Mouse (Mus musculus): ENCODE data around the gene Rgs7.

Gene Rgs7

DNA sequence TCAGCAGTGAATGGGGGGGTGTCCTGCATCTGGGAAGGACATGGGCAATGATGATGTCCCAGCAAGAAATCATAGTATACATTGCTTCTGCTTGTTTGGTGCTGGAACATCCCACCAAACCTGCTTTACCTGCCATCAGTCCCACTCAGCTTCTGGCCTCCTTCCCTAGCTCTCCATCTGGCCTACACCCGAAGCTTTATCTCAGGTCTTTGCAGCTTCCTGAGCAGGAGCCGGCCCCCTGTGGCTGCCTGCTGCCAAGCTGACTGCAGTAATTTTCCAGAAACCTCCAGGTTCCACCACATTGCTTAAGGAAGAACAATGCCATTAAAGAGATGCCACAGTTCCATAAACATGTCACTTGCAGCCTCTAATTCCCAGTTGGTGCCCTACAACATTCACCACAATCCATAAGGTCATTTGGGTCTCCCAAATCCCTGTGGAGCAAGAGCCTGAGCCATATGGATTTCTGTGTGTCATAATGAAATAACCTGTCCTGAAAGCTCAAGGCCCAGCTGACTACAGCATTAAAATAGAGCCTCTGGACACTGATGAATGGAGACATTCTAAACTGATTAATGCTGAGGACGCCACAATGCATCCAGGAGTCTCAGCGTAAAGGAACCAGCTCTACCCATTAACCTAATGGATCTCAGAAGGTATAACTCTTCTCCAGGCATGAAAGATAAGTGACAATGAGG lies 60.8 kb downstream of the Rgs7 start:
- DNase-seq (ENCODE audit: low read depth, low spot score), result no peak

- DNase-seq (ENCODE audit: low read depth, low spot score), result no peak
These were observed 65.2 kb downstream of the Rgs7 start for GRCm38 (mm10) chr1:175427112-175427511.

DNA sequence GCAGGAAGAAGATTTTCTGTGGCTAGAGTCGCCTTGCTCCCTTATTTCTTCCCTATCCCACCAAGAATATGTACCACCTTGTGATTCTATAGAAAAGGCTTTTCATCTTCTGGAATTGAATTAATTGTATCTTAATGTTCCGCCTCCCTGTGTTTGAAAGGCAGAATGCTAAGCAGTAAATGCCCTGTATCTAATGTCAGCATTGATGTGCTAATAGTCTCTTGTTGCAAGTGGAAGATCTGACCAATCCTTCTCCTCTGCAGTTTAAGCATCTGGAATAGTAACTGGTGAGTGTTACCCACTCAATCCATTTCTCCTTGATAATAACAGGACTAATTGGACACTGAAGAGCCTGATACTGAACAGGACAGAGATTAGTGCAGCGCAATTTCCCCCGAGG lies 65.9 kb downstream of the Rgs7 start:
- DNase-seq (ENCODE audit: low read depth, low spot score), result no peak

- no peak for DNase-seq (ENCODE audit: low read depth, low spot score)
These were observed 71.4 kb downstream of the Rgs7 start for GRCm38 (mm10) chr1:175420883-175421282.

DNA sequence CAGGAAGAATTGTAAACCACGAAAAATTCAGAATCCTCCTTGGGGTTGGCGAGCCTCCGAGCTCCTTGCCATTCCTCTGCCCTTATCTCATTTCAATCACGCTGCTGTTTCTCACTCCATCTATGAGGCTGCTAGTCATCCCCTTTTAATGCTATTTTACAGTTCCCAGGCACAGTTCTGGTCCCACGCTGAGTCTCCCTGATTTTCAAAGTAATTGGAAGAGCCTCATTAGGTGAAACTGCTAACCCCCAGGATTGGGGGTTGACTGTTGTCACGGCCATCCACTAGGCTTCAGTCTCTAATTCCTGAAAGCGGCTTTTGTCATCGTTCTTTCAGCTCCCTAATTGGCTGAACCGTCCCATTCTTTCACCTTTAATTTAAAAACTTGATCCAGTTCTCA lies 76.6 kb downstream of the Rgs7 start:
- DNase-seq (ENCODE audit: low read depth, low spot score), result no peak

- no peak for DNase-seq (ENCODE audit: low read depth, low spot score)
These were observed 81.9 kb downstream of the Rgs7 start for GRCm38 (mm10) chr1:175410399-175410798.

- DNase-seq (ENCODE audit: low read depth, low spot score), result no peak
These were observed 100.4 kb downstream of the Rgs7 start for GRCm38 (mm10) chr1:175391894-175392293.

DNA sequence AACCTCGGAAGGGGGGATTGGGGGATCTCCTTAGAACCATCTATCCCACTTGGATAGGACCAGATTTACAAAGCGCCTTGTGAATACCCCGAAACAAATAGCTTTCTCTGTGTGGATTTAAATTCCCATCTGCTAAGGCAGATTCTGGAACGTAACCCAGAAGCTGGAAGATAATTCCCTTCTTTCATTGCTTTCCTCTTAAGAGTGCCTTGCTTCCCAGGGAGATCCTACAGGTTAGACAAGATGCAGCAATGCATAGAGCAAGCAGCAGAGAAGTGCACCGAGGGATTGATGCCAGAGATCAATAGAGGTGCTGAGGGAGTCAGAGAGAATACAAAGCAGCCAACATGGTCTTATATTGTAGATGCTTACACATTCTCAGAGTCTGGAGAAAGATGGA lies 103.0 kb downstream of the Rgs7 start:
- no peak for DNase-seq (ENCODE audit: low read depth, low spot score)

DNA sequence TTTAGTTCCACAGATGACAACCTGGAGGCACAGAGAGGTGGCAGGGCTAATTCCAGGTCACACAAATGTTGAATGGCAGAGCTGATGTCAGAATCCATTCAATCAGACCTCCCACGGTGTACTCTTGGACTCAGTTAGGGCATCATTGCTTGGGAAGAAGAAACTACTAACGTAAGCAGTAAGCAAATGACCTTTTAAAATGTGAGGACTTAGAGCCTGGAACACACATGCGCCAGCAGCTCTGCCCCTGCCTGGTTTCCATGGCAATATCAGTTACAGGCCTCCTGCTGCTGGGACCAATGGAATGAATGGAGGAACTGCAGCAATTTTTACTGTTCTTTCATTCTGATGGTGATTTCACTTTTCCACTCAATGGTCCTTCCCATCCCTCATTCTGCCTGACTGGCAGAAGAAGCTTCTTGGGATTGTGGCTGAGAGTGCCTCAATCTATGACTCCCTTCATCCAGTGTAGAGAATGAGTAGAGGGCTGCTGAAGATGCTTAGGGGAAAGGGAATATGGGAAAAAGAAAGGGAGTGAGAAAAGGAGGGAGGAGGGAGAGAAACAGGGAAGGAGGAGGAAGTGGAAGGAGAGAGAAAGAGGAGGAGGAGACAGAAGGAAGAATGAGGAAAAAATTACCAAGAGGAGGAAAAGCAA lies 106.6 kb downstream of the Rgs7 start:
- peak; percentile 38 for DNase-seq (ENCODE audit: low read depth, low spot score)

GRCm38 (mm10) chr1:175372571-175372970 lies 119.7 kb downstream of the Rgs7 start:
- DNase-seq (ENCODE audit: low read depth, low spot score), result no peak

DNA sequence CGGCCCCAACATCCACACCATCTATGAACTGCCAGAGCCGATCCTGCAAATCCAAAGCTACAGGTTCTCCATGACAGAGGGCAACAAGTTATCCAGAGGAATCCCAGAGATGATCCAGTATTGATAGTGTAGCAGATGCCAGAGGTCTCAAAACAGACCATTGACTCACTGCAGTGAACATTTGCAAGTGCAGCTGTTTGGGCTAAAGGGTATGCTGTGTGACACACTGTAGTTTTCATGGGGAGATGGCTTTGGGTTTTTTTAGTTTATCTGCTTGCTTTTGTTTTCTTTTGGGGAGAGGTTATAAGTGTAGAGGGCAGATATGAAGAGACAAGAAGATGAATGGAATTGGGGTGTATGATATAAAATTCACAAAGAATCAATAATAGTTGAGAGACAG lies 124.2 kb downstream of the Rgs7 start:
- DNase-seq (ENCODE audit: low read depth, low spot score), result no peak

DNA sequence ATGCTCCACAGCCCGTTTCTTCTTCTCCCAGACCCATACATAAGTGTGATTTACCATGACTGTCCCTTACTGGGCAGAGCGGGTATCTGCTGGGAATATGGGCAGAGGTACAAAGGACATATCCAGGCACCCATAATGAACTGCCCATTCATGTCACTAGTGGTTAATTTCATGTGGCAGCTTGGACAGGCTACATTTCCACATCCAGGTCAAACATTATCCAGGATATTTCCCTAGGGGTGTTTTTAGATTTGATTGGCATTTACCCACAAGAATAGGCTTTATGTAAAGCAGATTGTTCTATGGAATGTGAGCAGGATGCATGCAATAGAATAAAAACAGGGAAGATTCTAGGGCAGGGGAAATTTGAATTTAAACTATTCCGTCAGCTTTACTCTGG lies 128.7 kb downstream of the Rgs7 start:
- DNase-seq (ENCODE audit: low read depth, low spot score), result no peak

DNA sequence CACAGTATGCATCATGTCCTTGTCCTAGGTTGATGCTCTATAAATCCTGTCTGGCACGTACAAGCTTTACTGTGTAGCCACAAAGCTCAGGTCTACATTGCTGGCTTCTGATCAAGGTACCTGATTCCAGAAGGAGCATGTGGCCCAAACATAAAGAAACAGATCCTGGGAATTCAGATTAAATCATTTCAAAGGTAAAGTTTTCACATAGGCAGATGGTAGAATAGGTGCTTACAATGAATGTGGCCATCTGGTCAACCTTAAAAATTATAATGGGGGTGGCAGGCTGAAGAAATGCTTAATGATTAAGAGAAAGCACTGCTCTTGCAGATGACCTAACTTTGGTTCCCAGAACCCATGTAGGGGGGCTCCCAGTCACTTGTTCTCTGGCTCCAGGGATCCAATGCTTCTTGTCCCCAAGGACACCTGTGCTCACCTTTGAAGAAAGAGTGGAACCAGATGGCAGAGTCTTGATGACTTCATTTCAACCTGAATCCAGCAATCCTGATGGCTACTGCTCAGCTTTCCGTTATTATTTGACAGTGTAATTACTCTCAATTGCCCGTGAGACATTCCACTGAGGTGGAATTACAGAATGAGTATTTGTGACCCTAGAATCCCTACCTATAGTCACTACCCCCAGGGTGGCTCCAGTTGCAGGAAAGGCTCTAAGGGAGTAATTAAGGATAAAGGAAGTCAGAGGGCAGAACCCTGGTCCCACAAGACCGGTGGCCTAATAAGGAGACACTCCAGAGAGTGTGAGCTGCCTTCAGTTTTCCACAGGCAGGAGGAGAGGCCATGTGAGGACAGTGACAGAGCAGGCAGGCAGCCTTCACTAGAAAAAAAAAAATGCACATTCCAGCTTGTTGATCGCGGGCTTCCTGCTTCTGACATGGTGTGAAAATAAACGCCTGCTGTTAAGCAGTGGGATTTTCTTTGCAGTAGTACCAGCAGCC lies 132.6 kb downstream of the Rgs7 start:
- DNase-seq (ENCODE audit: low read depth, low spot score), result no peak

- DNase-seq (ENCODE audit: low read depth, low spot score), result no peak
These were observed 139.4 kb downstream of the Rgs7 start for GRCm38 (mm10) chr1:175352921-175353320.

DNA sequence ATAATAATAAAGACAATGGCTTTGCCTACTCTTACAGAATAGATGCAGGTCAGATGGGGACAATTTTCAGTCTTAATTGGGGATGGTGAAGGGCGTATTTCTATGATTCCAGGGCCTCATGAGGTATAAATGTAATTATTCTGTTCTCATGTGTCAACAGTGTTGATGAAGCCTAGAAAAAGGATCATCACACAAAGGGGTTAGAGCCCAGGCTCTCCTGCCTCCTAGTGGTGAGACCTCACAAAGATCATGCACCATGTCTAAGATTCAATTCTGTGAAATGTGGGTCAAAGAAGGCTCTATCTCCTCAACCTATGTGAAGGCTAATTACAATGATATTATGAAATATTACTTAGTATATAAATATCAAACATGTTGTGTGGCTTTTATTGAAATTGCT lies 146.1 kb downstream of the Rgs7 start:
- no peak for DNase-seq (ENCODE audit: low read depth, low spot score)

- DNase-seq (ENCODE audit: low read depth, low spot score), result no peak
These were observed 156.1 kb downstream of the Rgs7 start for GRCm38 (mm10) chr1:175336191-175336590.

GRCm38 (mm10) chr1:175333041-175333854 lies 159.1 kb downstream of the Rgs7 start:
- no peak for DNase-seq (ENCODE audit: low read depth, low spot score)

GRCm38 (mm10) chr1:175329934-175330471 lies 162.3 kb downstream of the Rgs7 start:
- no peak for DNase-seq (ENCODE audit: low read depth, low spot score)

DNA sequence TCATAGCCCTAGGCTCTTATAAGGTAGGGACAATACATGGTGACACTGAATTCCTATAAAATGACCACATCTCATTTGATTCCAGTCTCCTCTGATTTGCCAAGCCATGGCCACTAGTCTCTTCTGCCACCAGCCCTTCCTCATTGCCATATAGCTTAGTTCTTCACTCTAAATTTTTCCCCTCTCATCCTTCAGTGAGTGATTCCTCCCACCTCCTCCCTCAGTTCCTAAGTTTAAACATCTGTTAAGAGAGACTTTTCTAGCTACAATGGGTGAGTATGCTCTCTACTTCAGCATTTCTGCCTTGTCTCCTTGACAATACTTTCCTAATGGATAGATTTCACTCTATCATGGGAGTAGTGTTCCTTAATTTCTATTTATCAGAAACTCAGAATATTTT lies 169.5 kb downstream of the Rgs7 start:
- DNase-seq (ENCODE audit: low read depth, low spot score), result no peak

DNA sequence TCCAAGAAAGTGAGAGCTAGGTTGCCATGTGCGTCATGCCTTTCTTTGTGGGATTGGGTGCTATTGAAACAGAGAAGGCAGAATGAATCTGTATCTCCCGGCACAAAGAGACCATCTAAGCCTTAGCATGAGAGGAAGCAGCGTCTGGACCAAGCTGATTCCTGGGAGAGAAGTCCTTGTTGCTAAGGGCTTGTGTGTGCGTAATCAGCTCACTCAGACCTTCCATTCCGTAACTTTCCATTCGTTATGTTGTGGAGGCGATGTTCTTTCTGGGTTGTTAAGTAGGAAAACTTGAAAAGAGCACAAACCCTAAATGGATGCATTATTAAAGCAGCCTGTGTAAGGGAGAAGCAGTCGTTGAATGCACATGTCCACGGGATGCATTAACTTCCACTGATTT lies 173.1 kb downstream of the Rgs7 start:
- DNase-seq (ENCODE audit: low read depth, low spot score), result no peak

- no peak for DNase-seq (ENCODE audit: low read depth, low spot score)
These were observed 175.0 kb downstream of the Rgs7 start for GRCm38 (mm10) chr1:175317264-175317663.
